Mouse (Mus musculus): Measurements from ENCODE around the gene Gbgt1.

- TF ChIP-seq CTCF (IDR thresholded peaks at IDR 0.05; ENCODE audit: borderline replicate concordance, control insufficient read depth, extremely low read depth, insufficient read depth, low read length, poor library complexity) (no peak), POLR2A (IDR thresholded peaks at IDR 0.05; ENCODE audit: control insufficient read depth, extremely low read depth, insufficient read depth, low read length, poor library complexity) (no peak)
These were observed 39.5 kb downstream of the Gbgt1 start for GRCm38 (mm10) chr2:28536166-28536565.

All from thymus, adult 2 months (tissue).